Mouse (Mus musculus) spleen, adult 12 weeks (tissue): ENCODE data around the gene Rdh7.
"Not testable (repeated sequence)": the region's sequence is repeated elsewhere in the genome, so short reads cannot be mapped to it uniquely, and the experiment has no call there.

Experiments
- DNase-seq: peaks from one replicate; pipeline ENCODE4 v3.0.0; 2022; ENCODE audit warnings: low spot score

Rdh7 gene

DNA sequence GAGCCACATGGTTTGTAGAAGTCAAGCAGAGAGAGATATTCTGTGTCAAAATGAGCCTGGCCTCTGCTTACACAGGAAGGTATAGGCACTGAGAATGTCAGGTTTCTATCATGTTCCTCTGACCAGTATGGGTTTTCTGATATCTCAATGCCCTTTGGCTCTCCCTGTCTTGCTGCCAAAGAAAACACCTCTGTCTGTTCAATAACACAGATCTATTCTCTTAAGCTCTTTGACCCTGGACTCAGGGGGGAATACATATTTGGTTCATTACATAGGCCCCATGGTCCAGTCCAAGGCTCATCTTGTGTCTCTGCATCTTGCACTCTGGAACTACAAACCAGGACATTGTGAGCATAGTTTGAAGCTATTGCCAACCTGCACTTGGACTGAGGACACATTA lies at the start of gene Rdh7:
Rdh7 (minus strand) TSS at position 213 of the 400 bp plus-strand sequence.
- DNase-seq, result no peak

DNA sequence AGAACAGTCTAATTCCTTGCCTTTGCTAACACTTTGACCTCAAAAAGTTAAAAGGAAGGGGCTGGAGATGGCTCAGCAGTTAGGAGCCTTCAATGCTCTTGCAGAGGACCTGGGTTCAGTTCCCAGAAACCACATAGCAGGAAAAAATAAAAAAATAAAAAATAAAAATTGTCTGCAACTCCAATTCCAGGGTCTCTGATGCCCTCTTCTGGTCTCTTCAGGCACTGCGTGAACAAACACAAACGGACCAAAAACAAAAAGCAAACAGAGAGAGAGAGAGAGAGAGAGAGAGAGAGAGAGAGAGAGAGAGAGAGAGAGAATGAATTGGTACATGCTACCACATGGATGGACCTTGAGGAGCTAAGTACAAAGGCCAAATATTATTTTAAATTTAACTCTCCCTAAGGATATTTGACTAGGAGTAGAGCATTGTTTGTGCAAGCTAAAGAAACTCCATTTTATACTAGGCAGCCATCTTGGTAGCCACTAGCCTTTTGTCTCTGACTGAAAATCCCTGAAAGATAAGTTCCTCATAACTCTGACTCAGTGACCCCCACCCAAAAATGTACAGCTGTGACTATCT lies 48.9 kb upstream of the Rdh7 start:
- DNase-seq, result no peak

DNA sequence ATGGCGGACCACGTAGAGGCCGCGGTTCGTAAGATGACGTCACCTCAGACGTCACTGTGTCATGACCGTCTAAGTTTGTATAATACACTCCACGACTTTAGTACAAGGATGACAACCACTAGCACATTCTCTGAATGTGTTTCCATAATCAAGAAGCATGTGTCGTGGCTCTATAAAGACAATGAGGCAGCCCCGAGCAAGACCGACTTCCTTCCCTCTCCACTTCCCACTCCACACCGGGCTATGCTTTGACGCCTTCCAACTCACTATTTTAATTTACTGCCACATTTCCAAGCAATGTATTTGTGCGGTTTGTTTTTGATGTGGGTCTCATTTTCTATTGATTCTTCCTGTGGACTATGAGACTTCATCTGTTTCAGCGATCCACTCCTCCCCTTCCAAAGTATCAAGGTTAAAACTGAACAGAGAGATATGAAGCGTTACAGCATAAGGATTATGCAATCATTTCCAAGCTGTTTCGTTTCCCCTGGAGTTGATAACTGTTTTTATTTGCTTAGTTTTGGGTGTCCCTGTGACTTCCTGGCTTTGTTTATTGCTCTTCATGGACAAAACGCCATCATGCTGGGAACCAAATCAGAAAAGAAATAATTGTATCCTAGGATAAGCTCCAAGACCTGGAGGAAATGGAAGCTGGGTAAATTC lies 48.3 kb upstream of the Rdh7 start:
- DNase-seq, result no peak

DNA sequence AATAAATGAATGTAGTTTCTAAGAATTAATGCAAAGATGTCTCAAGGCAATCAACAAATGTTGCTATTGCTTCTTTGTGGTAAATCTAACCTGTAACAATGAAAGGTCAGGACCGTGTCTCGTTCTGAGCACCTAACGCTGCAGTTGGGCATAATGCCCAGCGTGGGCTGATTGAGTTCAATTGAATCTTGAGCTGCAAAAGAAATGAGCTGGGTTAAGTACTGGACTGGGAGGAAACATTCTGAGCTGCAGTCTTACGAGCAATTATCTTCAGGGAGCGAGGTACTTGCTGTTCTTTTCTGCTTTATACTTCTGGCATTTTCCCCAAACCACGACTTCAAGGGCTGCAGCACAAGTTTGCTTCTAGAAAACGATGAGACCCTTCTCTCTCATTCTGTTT lies 47.7 kb upstream of the Rdh7 start:
- DNase-seq, result no peak

DNA sequence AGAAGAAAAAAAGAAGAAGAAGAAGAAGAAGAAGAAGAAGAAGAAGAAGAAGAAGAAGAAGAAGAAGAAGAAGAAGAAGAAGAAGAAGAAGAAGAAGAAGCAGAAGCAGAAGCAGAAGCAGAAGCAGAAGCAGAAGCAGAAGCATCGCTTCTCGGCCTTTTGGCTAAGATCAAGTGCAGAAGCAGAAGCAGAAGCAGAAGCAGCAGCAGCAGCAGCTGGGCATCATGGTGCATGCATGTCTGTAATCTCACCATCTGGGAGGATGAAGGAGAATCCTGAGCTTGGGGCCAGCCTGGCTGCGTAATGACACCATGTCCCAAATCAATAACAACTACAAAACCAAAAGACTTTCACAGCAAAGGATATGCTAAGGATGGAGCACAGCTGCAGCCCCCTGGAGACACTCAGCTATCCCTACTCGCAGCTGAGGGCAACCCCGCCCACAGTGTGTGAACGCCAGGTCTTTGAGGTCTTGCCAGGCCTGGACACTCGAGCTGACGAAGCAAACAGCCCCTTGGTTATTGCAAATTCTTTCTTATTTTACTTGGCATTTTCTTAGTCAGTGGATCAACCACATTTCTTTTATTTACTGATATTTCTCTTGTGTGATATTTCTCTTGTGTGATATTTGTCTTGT lies 43.8 kb upstream of the Rdh7 start:
- DNase-seq, result no peak

DNA sequence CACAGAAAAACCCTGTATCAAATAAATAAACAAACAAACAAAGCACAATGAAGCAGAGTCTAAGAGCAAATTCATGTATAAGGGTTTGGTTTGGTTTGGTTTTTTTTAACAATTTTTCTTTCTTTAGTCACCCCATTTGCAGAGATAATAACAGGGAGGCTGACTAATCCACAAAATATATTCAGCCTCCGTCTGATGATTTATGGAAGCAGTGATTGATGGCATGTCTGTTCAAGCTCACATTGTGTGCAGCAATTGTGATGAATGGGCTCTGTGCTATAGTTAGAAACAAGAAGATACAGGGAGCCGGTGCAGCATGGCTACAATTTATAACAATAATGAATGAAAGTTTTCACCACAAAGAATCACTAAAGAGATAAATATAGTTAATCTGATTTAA lies 39.1 kb upstream of the Rdh7 start:
- DNase-seq, result no peak

DNA sequence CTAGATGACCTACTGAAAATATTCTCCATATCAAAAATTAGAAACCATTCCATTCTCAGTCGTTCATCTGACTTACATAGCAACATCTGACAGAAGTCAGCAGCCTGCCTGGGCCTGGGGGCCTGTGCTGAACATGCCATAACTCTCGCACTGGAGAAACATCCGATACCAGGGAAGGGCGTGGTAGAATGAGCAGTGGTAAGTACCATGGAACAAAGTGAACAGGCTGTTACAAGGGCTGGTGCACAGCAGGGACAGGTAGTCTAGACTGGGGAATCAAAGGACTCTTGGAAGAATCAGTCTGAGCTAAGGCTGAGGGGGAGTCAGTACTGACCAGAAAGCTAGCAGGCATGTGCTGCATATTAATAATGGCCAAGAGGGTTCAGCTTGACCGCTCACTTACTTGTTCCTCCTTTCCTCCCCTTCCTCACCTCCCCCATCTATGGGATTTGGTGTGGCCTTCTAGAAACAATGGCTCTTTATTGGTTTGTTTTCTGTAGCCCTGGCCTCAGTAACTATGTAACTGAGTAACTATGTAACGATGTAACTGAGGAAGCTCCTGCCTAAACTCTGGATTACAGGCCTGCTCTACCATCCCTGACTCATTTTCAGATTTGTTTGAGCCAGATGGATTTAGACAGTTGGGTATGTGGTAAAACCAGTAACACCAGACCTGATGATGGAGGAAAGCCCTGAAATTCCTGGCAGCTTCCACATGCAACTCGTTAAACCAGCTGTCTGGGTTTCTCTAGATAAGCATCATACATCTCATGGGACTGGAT lies 36.2 kb upstream of the Rdh7 start:
- no peak for DNase-seq

DNA sequence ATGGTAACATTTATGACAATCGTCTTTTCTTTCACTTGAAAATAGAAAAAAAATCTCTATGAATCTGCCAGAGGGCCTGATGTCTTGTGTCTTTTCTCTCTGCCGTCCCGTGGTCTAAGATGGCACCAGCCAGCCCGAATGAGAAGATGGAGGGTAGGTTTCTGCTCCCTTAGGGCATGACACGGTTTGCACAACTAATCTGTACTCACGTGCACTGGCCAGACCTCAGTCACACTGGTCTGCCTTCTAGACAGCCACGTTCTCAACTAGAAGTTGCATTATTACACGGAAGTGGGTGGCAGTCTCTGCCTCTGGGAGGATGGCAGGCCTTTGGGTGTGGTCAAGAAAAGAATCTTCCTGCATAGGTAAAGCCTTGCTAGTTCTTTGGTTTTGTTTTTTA lies 34.4 kb upstream of the Rdh7 start:
- no peak for DNase-seq

DNA sequence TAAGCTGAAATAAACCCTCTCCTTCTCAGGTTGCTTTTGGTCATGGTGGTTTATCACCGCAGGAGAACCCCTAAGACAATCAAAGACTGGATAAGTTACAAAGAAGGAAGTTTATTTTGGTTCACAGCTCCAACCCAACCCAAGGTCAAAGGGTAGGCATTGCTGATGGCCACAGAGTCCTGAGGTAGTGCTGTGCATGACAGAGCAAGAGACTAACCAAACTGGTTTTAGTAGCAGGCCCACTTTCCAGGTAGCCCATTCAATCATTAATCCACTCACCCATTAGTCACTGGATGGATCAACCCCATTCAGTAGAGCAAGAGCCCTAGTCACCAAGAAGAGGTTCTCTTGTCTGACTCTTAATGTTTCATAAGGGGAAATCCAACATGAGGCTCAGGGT lies 33.6 kb upstream of the Rdh7 start:
- DNase-seq, result no peak

DNA sequence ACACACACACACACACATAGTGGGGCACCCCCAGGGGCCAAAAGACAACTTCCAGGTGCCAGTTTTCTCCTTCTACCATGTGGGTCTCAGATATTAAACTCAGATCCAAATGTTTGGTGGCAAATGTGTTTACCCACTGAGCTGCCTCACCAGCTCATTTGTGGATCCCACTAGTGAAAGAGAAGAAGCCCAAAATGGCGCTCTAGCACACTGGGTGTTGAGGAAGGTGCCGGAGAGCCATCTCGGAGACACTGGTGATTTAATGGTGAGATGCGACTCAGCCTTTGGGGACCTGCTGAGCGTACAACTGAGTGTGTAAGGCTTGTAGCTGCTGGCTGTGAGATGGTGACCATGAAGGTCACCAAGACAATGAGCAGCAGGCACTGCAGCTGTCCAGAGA lies 29.0 kb upstream of the Rdh7 start:
- DNase-seq, result no peak

DNA sequence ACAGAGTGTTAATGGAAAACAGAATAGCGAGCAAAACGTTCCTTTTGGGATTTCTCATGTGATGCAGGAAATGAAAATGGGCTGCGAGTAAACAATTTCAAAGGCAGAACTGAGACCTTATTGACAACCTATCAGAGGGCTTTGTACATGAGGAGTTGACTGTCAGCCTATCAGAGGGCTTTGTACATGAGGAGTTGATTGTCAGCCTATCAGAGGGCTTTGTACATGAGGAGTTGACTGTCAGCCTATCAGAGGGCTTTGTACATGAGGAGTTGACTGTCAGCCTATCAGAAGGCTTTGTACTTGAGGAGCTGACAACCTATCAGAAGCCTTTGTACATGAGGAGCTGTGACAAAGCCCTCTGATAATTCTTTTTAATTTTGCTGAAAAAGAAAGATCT lies 28.6 kb upstream of the Rdh7 start:
- not testable (repeated sequence) for DNase-seq

DNA sequence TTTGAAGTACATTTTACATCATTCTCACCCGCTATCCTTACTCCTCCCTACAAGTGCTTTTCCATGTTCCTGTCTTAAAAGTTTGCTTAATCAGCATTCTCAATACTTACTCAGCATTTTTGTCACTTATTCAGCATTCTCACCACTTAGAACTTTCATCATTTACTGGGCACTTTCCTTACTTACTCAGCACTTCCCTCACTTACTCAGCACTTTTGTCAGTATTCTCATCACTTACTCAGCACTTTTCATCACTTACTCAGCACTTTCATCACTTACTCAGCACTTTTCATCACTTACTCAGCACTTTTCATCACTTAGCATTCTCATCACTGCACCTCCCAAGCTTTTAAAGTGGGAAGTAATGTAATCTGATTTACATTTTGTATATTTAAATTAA lies 27.0 kb upstream of the Rdh7 start:
- no peak for DNase-seq

DNA sequence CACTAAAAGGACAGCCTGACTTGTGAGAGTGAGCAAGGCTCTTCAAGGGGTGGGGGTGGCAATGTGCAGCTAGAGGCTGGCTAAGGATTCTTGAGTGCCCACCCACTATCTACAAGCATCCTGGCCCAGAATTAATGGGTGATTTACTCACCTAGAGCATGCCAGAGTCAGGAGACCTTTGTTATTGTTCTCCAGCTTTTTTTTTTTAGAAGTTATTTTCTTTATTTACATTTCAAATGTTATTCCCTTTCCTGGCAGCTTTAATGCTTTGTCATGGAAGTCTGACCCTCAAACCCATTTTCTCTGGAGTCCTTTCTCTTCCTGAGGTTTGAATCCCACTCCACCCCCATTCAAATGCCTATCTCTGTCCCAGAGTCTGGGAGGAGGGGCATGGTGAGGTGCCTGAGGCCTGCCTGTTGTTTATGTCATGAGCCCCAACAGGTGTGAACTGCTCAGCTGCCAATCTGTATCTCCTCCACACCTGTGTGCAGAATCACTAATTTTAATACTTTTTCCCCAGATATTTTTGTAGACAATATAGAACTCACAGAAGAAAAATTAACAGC lies 18.9 kb upstream of the Rdh7 start:
- DNase-seq, result no peak

DNA sequence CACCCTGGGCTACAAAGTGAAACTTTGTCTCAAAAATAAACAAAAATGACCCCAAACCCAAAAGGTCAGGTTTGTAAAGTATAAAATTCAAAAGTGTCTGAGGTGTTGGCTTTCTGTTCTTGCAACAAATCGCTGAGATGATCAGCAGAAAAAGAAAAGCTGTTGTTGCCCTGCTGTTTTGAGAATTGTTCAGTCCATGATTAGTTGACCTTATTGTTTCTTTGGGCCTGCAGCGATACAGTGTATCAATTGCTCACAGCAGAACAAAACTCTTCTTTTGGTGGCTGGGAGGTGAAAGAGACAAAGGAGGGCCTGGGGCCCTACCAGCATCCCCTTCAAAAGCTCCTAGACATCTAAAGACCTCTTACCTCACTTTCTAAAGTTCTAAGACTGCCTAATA lies 17.5 kb upstream of the Rdh7 start:
- DNase-seq, result no peak

DNA sequence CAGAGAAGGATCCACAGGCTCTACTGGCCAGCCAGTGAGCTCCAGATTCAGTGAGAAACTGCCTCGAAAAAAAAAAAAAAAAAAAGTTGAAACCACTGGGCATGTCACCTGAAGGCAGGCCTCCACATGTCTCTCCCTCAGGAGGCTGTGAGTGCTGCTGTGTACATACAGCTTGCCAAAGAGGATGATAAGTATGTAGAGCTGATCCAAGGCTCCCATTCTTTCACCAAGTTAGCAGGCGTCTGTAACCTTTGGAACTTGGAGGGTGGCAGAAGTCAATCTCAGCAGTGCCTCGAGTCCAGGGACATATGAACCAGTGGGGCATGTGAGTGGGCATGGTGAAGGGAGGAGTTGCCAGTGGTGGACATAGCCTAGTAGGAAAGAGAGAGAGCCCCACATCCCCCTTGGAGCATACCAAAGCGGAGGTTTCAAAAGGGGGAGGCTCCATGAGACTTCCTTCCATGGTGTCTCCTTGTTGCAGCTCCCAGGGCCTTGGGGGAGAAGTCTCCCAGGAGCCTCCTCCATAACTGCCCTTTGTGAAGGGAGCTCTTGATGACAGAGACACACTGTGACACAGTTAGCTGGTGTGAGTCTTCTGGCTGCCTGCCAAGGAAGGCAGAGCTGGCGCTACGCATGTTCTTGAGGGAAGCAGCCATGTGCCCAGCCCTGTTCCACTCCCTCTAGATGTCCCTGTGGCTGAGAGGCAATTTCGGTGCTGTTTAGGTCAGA lies 16.3 kb upstream of the Rdh7 start:
- DNase-seq, result no peak

DNA sequence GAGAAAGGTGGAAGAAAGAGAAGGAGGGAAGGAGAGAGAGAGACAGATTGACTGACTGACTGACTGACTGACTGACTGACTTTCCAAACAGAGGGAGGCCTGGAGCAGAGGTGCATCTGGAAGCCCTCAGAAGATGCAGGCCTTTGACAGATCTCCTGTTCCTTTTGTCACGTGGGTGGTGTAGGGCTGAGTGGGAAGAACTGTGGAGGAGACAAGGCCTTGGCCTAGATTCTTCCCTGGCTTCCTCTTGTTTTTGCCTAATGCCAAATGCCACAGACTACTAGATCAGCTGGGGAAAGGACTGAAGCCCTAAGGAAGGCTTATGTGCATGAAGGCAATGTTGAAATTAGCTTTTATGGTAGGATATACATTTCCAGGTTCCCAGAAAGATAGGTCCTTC lies 14.5 kb upstream of the Rdh7 start:
- DNase-seq, result no peak

DNA sequence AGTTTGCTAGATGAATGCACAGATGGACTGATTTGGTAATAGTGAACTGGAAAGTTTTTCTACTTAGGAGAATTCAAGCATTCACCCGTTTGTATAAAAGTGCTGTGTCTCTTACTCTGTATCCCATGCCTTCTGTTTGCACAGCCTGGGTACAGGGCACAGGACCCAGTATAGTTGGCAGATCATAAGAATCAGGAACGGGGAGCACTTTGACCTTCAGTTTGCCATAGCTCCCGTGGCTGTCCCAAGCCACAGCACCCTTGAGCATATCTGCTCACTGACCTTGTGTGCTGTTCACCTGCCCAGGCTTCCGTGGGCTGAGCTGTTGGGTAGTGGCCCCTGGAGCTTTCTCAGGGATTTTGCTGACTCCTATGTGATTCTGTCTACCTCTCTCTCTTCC lies 13.1 kb upstream of the Rdh7 start:
- no peak for DNase-seq

DNA sequence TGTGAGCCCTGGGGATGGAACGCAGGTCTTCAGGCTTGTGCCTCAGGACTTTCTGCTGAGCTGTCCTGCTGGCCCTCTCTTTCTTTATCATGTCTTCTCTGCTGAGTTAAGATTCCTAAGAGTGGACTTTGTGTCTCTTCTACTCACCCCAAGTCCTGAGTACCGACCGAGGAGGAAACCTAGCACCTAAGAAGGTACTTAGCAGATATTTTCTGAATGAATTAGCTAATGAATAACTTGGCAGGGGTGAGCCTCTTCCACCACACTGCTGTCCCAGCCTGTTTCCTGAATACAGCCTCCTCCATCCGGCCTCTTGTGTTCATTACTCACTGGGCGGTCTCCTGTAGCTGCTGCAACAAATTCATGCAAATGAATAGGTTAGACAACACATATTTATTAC lies 11.2 kb upstream of the Rdh7 start:
- DNase-seq, result no peak

DNA sequence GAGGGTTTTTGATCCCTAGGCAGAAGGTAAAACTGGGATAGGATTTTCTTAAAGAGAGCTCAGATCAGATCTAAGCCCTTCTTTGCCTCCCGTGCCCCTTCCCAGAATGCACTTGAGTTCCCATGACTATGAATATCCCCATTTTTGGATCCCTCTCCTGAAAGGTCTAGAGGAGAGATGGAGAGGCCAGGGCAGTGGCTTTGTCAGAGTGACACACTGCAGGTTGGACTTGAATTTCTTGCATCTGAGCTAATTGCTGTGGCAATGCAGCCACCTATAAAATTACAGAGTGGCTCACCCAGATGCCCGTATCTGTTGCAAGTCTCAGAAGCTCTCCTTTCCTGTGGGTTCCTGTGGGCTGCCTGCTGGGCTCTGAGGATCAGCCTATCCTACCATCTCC lies 9.6 kb upstream of the Rdh7 start, which contains the start of gene Sdr9c7:
Sdr9c7 (plus strand) TSS at position 301 of the 400 bp plus-strand sequence.
- DNase-seq, result no peak

DNA sequence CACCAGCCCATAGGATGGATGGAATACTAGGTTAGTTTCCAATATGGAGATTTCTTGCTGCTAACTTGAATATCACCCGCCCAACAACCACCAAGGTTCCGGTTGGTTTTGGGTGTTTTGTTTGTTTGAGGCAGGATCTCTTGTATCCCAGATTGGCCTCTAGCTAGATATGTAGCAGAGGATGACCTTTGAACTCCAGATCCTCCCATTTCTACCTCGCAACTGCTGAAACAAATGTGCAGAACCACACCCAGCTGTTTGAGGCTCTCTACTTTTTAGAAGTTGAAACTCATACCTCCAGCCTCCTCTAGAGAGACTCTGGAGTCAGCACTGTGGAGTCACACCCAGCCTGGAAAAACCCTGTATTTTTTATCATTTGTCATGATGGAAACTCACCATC lies 8.9 kb upstream of the Rdh7 start:
- no peak for DNase-seq

DNA sequence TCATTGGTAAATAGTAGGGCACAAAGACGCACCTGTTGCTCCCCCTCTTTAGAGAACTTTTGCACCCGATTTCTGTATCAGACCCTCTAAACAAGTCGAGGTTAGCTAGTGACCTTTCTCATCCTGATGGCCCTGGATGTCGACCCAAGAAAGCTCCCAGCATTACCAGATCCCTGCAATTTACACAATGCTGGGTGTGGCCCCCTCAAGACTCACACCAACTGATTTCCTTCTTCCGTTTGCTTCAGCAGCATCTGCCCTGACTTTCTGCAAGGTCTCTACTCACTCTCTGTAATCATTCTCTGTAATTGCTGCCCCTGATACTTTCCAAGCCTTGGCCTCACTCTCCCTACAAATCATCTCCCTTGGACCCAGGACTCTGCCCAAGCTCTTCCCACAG lies 8.1 kb upstream of the Rdh7 start:
- no peak for DNase-seq
